Mouse (Mus musculus) lung, postnatal 0 days (tissue): ENCODE measurements around the gene Polr1d.

ENCODE experiments used
- CTCF ChIP-seq: IDR thresholded peaks from 2 replicates; pipeline ENCODE4 v1.5.1; 2016; ENCODE audit warnings: antibody characterized with exemption, mild to moderate bottlenecking
- EP300 ChIP-seq: IDR thresholded peaks from 2 replicates; pipeline ENCODE4 v1.6.1; 2016; ENCODE audit warnings: antibody characterized with exemption, mild to moderate bottlenecking, control low read depth

DNA sequence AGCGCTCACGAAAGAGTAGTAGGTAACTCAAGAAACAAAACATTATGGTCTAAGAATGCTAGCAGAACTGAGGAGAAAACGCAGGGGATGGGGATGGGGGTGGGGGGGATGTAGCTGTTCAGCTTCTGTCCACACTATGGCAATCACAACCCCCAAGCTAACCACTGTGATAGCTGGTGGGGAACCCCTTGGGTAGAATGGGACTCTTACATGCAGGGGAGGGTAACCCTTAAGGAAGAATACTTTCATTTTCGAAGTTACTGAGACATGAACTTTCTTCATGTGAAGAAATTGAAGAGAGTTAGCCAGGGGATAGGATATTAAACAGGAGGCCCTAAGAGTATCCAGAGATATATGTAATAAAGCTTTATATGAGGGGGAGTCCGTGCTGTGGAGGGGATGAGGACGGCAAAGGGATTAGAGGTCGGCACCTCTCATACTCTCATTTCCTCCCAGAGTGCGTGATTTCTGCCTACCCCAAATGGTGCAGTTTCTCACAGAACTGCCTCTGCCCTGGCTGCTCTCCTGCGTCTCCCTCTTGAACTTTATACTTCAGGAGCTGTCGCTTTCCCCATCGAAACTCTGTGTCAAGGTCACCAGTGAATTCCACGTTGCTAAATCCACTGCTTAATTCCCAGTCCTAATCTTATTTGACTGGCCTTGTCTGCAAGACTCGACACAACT lies 25.9 kb upstream of the Polr1d start:
- TF ChIP-seq CTCF (no peak), EP300 (no peak)
